Mouse (Mus musculus) adrenal gland, postnatal 10 days (tissue): ENCODE data around the gene Spg20. TPM values are rescaled to one million over a fixed set of nuclear protein-coding genes. Genes with fewer than 3 reads are reported as not detected.

Experiments used
- DNase-seq: peaks from one replicate; pipeline ENCODE4 v3.0.0; 2021; ENCODE audit warnings: mixed read lengths
- total RNA-seq, 2 experiments: library from RNA; stranded (reverse); gene quantifications; 2 replicates each; pipeline ENCODE4 v1.2.3; 2021

Spg20 gene
- total RNA-seq, 2 experiments from 2014 or later, result 46.3 to 50.3 TPM

- DNase-seq, result peak; percentile 25
These were observed 14.7 kb upstream of the Spg20 start for GRCm38 (mm10) chr3:55097186-55097585.

- no peak for DNase-seq
These were observed 13.9 kb upstream of the Spg20 start for GRCm38 (mm10) chr3:55098014-55098413.

GRCm38 (mm10) chr3:55098990-55099389 is 12.9 kb upstream of the Spg20 start:
- no peak for DNase-seq

- DNase-seq, result no peak
These were observed 10.8 kb upstream of the Spg20 start for GRCm38 (mm10) chr3:55101092-55101491.

GRCm38 (mm10) chr3:55105372-55106023 is 6.4 kb upstream of the Spg20 start:
- no peak for DNase-seq

GRCm38 (mm10) chr3:55106051-55106450 is 5.9 kb upstream of the Spg20 start:
- DNase-seq, result no peak

GRCm38 (mm10) chr3:55109097-55109496 is 2.8 kb upstream of the Spg20 start:
- DNase-seq, result no peak

- DNase-seq, result no peak
These were observed 955 bp downstream of the Spg20 start for GRCm38 (mm10) chr3:55112710-55113415.

- DNase-seq, result peak; percentile 49
These were observed 2.6 kb downstream of the Spg20 start for GRCm38 (mm10) chr3:55114313-55115065.

GRCm38 (mm10) chr3:55115071-55115470 is 3.2 kb downstream of the Spg20 start:
- no peak for DNase-seq

- no peak for DNase-seq
These were observed 4.1 kb downstream of the Spg20 start for GRCm38 (mm10) chr3:55115989-55116388.

GRCm38 (mm10) chr3:55119275-55119898 is 7.5 kb downstream of the Spg20 start:
- peak; percentile 27 for DNase-seq

- peak; percentile 15 for DNase-seq
These were observed 10.5 kb downstream of the Spg20 start for GRCm38 (mm10) chr3:55122336-55122870.

- DNase-seq, result no peak
These were observed 11.2 kb downstream of the Spg20 start for GRCm38 (mm10) chr3:55123064-55123463.

GRCm38 (mm10) chr3:55129181-55129692 is 17.3 kb downstream of the Spg20 start:
- DNase-seq, result no peak

- no peak for DNase-seq
These were observed 19.8 kb downstream of the Spg20 start for GRCm38 (mm10) chr3:55131576-55132233.

GRCm38 (mm10) chr3:55137039-55137438 is 25.1 kb downstream of the Spg20 start, which contains the start of gene Ccdc169:
TSS of gene Ccdc169 (plus strand) at chr3:55137339.
- no peak for DNase-seq

GRCm38 (mm10) chr3:55139837-55140236 is 27.9 kb downstream of the Spg20 start:
- DNase-seq, result no peak

- no peak for DNase-seq
These were observed 29.5 kb downstream of the Spg20 start for GRCm38 (mm10) chr3:55141401-55141800.

- DNase-seq, result no peak
These were observed 33.0 kb downstream of the Spg20 start for GRCm38 (mm10) chr3:55144916-55145315.

- DNase-seq, result no peak
These were observed 34.5 kb downstream of the Spg20 start for GRCm38 (mm10) chr3:55146441-55146840.

GRCm38 (mm10) chr3:55147156-55147555 is 35.2 kb downstream of the Spg20 start:
- no peak for DNase-seq
